Mouse (Mus musculus): Measurements from ENCODE around the gene Srsf11. TPM values are rescaled to one million over a fixed set of nuclear protein-coding genes. Genes with fewer than 3 reads are reported as not detected.

Srsf11 gene
- total RNA-seq, 2 experiments from 2014 or later, result 46.9 to 52.2 TPM

DNA sequence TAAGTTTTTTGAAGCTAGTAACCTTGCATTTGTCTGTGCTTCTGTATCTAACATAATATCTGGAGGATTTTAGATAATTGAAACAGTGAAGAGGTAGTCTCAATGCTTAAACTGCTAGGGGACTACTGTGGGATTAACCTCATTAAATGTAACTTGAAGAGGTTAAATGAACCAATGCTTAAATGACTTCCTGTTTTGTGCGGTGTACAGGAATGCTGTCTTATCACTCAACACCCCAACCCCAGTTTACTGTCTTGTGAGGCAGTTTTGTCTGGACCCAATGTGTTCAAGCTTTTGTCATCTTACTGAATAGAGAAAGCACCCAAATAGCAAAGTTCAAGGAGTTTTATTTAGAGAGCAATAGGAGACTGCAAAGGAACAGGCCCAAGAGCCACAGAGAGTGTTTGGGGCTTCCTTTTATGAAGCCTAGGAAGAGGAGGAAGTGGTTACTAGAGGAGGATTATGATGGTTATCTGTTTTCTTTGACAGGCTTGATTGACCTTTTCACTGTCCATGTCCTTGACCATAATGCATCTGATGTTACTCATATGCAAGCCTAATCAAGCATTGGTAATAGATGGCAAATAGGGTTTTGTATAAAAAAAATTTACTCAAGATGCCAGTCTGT lies 37.6 kb downstream of the Srsf11 start:
- intact Hi-C loops (cut with DNase I; ENCODE audit: low total_unique reads), result no loop called here

GRCm38 (mm10) chr3:157995726-157996125 lies 40.7 kb downstream of the Srsf11 start:
- DNase-seq, result no peak

More for the DNA sequence above, 37.6 kb downstream of the Srsf11 start:
- DNase-seq, result no peak

GRCm38 (mm10) chr3:157993322-157993721 lies 43.1 kb downstream of the Srsf11 start:
- intact Hi-C loops (cut with DNase I; ENCODE audit: low total_unique reads), result no loop called here
- no peak for DNase-seq

More at GRCm38 (mm10) chr3:157995726-157996125, 40.7 kb downstream of the Srsf11 start:
- intact Hi-C loops (cut with DNase I; ENCODE audit: low total_unique reads), result no loop called here

DNA sequence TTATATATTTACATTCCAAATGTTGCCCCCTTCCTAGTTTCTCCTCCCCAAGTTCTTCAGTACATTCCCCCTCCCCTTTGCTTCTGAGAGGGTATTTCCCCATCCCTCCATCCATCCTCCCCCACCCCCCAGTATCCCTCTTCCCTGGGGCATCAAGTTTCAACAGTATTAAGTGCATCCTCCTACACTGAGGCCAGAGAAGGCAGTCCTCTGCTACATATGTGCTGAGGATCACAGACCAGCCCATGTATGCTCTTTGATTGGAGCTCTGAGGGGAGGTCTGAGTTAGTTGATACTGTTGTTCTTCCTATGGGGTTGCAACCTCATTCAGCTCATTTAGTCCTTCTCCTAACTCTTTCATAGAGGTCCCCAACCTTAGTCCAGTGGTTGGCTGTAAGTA lies 56.8 kb downstream of the Srsf11 start:
- intact Hi-C loops (cut with DNase I; ENCODE audit: low total_unique reads), result no loop called here
- no peak for DNase-seq

DNA sequence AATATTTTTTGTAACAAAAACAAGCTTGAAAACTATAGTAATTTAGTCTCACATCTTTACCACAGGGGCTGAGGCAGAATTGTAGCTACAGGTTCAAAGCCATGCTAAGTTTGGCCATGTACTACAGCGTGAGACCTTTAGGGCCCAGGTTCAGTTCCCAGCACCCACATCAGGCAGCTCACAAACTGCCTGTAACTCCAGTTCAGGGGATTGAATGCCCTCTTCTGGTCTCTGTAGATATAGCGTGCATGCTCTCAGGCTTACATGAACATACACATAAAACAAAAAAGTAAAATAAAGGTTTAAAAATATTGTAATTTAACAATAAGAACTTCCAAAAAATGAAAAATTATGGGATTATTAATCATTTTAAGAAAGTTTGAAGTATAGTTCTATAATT lies 63.2 kb downstream of the Srsf11 start:
- DNase-seq, result no peak
- intact Hi-C loops (cut with DNase I; ENCODE audit: low total_unique reads), result no loop called here

DNA sequence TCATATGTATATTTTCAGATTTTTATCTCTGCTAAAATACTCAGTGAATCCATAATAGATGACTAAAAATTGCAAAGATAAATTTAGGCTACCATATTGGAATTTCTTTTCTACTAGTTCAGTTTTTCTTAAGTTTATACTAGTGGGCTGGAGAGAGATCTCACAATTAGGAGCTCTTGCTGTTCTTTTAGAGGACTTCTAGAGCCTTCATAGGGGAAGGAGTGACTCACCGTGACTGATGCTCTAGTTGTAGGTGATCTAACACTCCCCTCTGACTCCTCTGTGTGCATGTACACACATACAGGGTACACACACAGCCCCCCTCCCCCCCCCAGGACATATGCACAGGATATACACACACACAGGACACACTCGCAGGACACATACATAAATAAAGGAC lies 65.3 kb downstream of the Srsf11 start:
- intact Hi-C loops (cut with DNase I; ENCODE audit: low total_unique reads), result no loop called here
- DNase-seq, result no peak

Other genes with a start within 250 kb of the Srsf11 start
- gene Cth, start 111.6 kb downstream of the Srsf11 start, total RNA-seq (2021), result 1 to 10 TPM; 1.1 to 2.1 TPM
- 10 to 100 TPM; 26.6 to 30.8 TPM for gene Ankrd13c, start 89.4 kb downstream of the Srsf11 start, total RNA-seq (2021)
- 1 to 10 TPM; 7.5 to 9.5 TPM for gene Lrrc40, start within 50 bp of the Srsf11 start, total RNA-seq (2021)